Mouse (Mus musculus) hindbrain, embryonic 16.5 days (tissue): ENCODE measurements around the gene Ptchd3. TPM values are rescaled to one million over a fixed set of nuclear protein-coding genes. Genes with fewer than 3 reads are reported as not detected.

Experiments used
- ATAC-seq: fragments of 200-750 bp; cut with Nextera tagmentation; 2 replicates; pipeline ENCODE4 v1.8.0; 2017; ENCODE audit warnings: moderate TSS enrichment, moderate library complexity
- H3K27ac ChIP-seq: fragments of 300-500 bp; sonication (generic); 2 replicates; pipeline ENCODE4 v1.5.1; 2014; ENCODE audit warnings: low read depth, mild to moderate bottlenecking, control low read depth, low read length, moderate library complexity
- H3K27me3 ChIP-seq: fragments of 300-500 bp; sonication (generic); replicated peaks from 2 replicates; pipeline ENCODE4 v1.6.1; 2014; ENCODE audit warnings: low read length; ENCODE audit not compliant: control insufficient read depth, insufficient read depth
- H3K36me3 ChIP-seq: fragments of 300-500 bp; sonication (generic); 2 replicates; pipeline ENCODE4 v1.6.1; 2014; ENCODE audit warnings: mild to moderate bottlenecking, low read length, moderate library complexity, mixed read lengths; ENCODE audit not compliant: control insufficient read depth, insufficient read depth
- H3K4me1 ChIP-seq: fragments of 300-500 bp; sonication (generic); 2 replicates; pipeline ENCODE4 v1.6.1; 2014; ENCODE audit warnings: low read depth, low read length; ENCODE audit not compliant: control insufficient read depth, insufficient read depth
- H3K4me2 ChIP-seq: fragments of 300-500 bp; sonication (generic); 2 replicates; pipeline ENCODE4 v1.6.1; 2014; ENCODE audit warnings: mild to moderate bottlenecking, low read length, control low read depth, moderate library complexity
- H3K4me3 ChIP-seq: fragments of 300-500 bp; sonication (generic); 2 replicates; pipeline ENCODE4 v1.5.1; 2014; ENCODE audit warnings: mild to moderate bottlenecking, low read length, control low read depth, moderate library complexity
- H3K9ac ChIP-seq: fragments of 300-500 bp; sonication (generic); 2 replicates; pipeline ENCODE4 v1.6.1; 2014; ENCODE audit warnings: low read depth, mild to moderate bottlenecking, control low read depth, low read length, moderate library complexity
- H3K9me3 ChIP-seq: fragments of 300-500 bp; sonication (generic); 2 replicates; pipeline ENCODE4 v1.6.1; 2014; ENCODE audit warnings: mild to moderate bottlenecking, low read length, moderate library complexity; ENCODE audit not compliant: control insufficient read depth
- WGBS: fragments of 180-500 bp; shearing (Covaris S2); extraction: QIAGEN DNeasy Blood & Tissue Kit; methylation state at CpG from one replicate; pipeline ENCODE4 v1.1.7; 2014; 5-methylcytosine and 5-hydroxymethylcytosine counted together
- polyA plus RNA-seq: library from polyadenylated mRNA; unstranded; fragments of >200 nt; fragmentation: Nextera tagmentation; extraction: Ambion mirVana; gene quantifications from 2 replicates; pipeline ENCODE4 v1.2.1, GENCODE M21; 2015

The Ptchd3 gene
- polyA plus RNA-seq, 1 experiment from 2014 or later = not detected

GRCm38 (mm10) chr11:121847790-121848299, 17.8 kb downstream of the Ptchd3 start:
- 0% methylated on average over 11 of the region's 11 CpGs for WGBS
- H3K27ac ChIP-seq = peak overlapping the region; percentile 88
- peak overlapping the region; percentile 56 for H3K4me3 ChIP-seq
- H3K4me1 ChIP-seq = no peaks in the 10 kb centered on the region
- peaks cover 5% of the 10 kb centered on the region; the same call in 1 of the 2 replicates for H3K9me3 ChIP-seq
- peak overlapping the region; percentile 77 for H3K9ac ChIP-seq
- no peaks in the 10 kb centered on the region for H3K27me3 ChIP-seq
- peak; percentile 100 for ATAC-seq
- H3K36me3 ChIP-seq = no peaks in the 10 kb centered on the region
- peak overlapping the region; percentile 87 for H3K4me2 ChIP-seq

Other genes with a start within 250 kb of the Ptchd3 start
- 7.3 and 7.8 TPM in 2 replicates for gene B3gntl1, start 157.1 kb upstream of the Ptchd3 start, polyA plus RNA-seq
- gene Metrnl, start 128.7 kb upstream of the Ptchd3 start, polyA plus RNA-seq = 25.0 and 29.5 TPM in 2 replicates